Mouse (Mus musculus): ENCODE measurements at regions not wholly inside any gene's neighbourhood (a gene's known extent, or its start where the extent isn't known, plus 50 kb on each side); places are given as distances from the start of the nearest gene placed in this dataset.

DNA sequence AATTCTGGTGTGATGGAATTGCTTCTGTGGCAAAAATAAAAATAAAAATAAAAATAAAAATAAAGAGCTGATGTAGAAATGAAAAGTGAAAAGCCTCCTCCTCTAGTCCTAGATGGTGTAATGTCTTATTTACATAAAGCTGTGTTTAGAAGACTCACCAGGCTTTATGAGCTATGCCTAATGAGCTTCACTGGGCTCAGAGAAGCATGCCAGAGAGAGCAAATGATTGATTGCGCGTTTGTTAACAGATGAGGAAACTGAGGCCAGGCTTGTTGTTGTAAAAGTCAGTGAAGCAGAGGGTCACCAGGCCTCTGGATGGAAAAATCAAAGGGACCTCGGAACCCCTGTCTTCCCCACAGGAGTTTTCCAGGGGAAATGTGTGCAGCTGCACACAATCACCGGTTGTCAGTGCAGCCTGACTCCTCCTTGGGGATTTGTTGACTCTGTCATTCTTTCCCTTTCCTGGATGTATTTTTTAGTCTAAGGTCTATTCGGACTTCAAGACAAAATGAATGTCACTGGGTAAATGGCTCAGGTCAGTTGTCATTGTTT, 213.8 kb downstream of the Stim2 start:
- TF ChIP-seq POLR2A (IDR thresholded peaks at IDR 0.05; ENCODE audit: insufficient read depth, low read depth, low read length) (no peak), CTCF (IDR thresholded peaks at IDR 0.05) (no peak), EP300 (IDR thresholded peaks at IDR 0.05; ENCODE audit: insufficient read depth, low read depth, low read length) (no peak)
- DNase-seq: no peak

DNA sequence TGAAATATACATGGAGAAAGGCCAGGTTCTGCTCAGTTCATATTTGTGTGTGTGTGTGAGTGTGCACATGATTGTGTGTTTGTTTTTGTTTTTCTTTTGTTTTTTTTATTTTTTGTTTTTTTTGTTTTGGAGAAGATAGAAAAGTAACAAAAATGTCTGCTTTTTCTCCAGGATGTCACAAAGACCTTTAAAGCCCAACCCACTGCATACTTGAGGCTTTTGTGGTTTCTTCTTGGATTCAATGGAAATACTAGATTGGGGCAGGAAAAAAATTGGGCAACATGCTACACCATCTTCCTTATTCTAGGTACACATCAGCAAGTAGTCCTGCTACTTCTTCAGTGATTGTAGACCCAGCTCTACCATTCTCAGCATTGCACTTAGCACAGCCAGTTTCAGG, 226.7 kb downstream of the Stim2 start:
- Histone ChIP-seq H3K79me2 (replicated peaks; ENCODE audit: control insufficient read depth, insufficient read depth, low read length) (no peaks in the 10 kb centered on the region), H3K27me3 (ENCODE audit: control insufficient read depth, insufficient read depth, low read length) (no peaks in the 10 kb centered on the region), H3K36me3 (ENCODE audit: control insufficient read depth, insufficient read depth, low read length) (no peaks in the 10 kb centered on the region), H3K27ac (no peak overlapping the region), H3K4me3 (no peak overlapping the region), H3K4me1 (ENCODE audit: control insufficient read depth, insufficient read depth, low read length) (no peaks in the 10 kb centered on the region), H3K9ac (ENCODE audit: low read depth, low read length) (no peak overlapping the region)
- no peak for TF ChIP-seq POLR2A (IDR thresholded peaks at IDR 0.05; ENCODE audit: insufficient read depth, low read depth, low read length)
- TF ChIP-seq CTCF (IDR thresholded peaks at IDR 0.05): no peak
- TF ChIP-seq EP300 (IDR thresholded peaks at IDR 0.05; ENCODE audit: insufficient read depth, low read depth, low read length): no peak
- intact Hi-C loops (cut with DNase I): no loop called here
- no peak for DNase-seq

More for the DNA sequence above, 213.8 kb downstream of the Stim2 start:
- H3K27me3 ChIP-seq (ENCODE audit: control insufficient read depth, insufficient read depth, low read length): no peaks in the 10 kb centered on the region
- intact Hi-C loops (cut with DNase I): no loop called here
- H3K9ac ChIP-seq (ENCODE audit: low read depth, low read length): no peak overlapping the region
- 35% methylated on average over 5 of the region's 5 CpGs for WGBS
- no peaks in the 10 kb centered on the region for H3K4me1 ChIP-seq (ENCODE audit: control insufficient read depth, insufficient read depth, low read length)
- H3K4me3 ChIP-seq: no peak overlapping the region
- H3K79me2 ChIP-seq (replicated peaks; ENCODE audit: control insufficient read depth, insufficient read depth, low read length): no peaks in the 10 kb centered on the region
- no peak overlapping the region for H3K27ac ChIP-seq
- H3K36me3 ChIP-seq (ENCODE audit: control insufficient read depth, insufficient read depth, low read length): no peaks in the 10 kb centered on the region

DNA sequence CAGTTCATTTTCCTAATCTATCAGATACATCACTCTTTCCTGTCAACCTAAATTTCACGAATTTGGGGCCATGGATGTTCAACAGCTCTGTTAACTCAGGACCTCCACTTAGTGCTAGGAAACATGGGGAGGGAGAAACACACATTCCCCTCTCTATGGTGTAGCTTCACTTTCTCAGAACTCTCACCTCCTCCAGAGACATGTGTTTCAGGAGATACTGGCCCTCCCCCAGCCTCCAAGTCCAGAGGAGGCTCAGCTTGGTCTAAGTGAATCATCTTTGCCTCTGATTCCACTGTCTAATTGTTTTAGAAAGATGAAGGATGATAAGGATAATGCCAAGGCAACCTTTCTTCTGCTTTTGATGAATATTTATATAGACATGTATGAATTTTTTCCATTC, 236.3 kb downstream of the Stim2 start:
- intact Hi-C loops (cut with DNase I): no loop called here
- Histone ChIP-seq H3K4me1 (ENCODE audit: control insufficient read depth, insufficient read depth, low read length) (no peaks in the 10 kb centered on the region), H3K27ac (no peak overlapping the region), H3K9ac (ENCODE audit: low read depth, low read length) (no peak overlapping the region), H3K4me3 (no peak overlapping the region), H3K79me2 (replicated peaks; ENCODE audit: control insufficient read depth, insufficient read depth, low read length) (no peaks in the 10 kb centered on the region), H3K27me3 (ENCODE audit: control insufficient read depth, insufficient read depth, low read length) (no peaks in the 10 kb centered on the region), H3K36me3 (ENCODE audit: control insufficient read depth, insufficient read depth, low read length) (no peaks in the 10 kb centered on the region)
- WGBS: 52% methylated on average over 1 of the region's 1 CpGs
- TF ChIP-seq CTCF (IDR thresholded peaks at IDR 0.05) (no peak), EP300 (IDR thresholded peaks at IDR 0.05; ENCODE audit: insufficient read depth, low read depth, low read length) (no peak), POLR2A (IDR thresholded peaks at IDR 0.05; ENCODE audit: insufficient read depth, low read depth, low read length) (no peak)
- no peak for DNase-seq

DNA sequence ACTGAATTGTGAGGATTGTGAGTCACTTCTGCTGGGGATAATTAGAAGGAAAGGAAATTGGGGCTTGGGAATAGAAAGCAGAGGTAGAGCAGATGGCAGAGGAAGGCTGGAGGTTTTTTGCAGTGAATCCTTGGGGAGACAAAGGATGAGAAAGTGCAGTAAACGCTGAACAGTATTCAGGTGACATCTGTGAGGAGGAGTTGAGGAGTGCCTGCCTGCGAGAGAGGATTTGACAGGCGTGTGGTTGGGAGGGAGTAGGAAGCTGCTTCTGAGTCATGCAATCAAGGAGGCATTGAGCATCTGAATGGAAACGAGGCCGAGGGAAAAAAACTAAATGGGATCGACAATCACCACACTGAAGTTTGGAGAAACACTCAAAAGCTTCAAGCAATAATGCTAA, 236.9 kb downstream of the Stim2 start:
- whole genome bisulfite sequencing: 50% methylated on average over 6 of the region's 6 CpGs
- Histone ChIP-seq H3K27me3 (ENCODE audit: control insufficient read depth, insufficient read depth, low read length) (no peaks in the 10 kb centered on the region), H3K4me1 (ENCODE audit: control insufficient read depth, insufficient read depth, low read length) (no peaks in the 10 kb centered on the region), H3K79me2 (replicated peaks; ENCODE audit: control insufficient read depth, insufficient read depth, low read length) (no peaks in the 10 kb centered on the region), H3K9ac (ENCODE audit: low read depth, low read length) (no peak overlapping the region), H3K27ac (no peak overlapping the region), H3K36me3 (ENCODE audit: control insufficient read depth, insufficient read depth, low read length) (no peaks in the 10 kb centered on the region), H3K4me3 (no peak overlapping the region)
- TF ChIP-seq EP300 (IDR thresholded peaks at IDR 0.05; ENCODE audit: insufficient read depth, low read depth, low read length) (no peak), POLR2A (IDR thresholded peaks at IDR 0.05; ENCODE audit: insufficient read depth, low read depth, low read length) (no peak), CTCF (IDR thresholded peaks at IDR 0.05) (no peak)
- no peak for DNase-seq
- intact Hi-C loops (cut with DNase I): no loop called here

DNA sequence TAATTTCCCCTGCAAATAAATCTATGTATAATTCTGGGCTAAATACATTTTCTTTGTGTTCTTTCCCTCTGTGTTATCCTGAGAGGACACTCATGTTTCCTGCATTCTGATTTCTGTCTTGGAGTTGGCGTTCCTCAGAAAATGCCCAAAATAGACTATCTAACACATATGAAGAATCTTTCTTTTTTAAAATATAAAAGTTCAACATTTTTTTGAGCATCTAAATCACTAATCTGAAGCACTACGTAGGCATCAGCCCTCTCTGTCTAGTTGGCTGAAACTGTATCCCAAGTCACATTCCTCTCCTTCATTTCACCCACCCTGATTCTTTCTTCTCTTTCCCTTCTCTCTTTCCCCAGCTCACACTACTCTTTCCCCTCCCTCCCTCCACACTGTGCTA, 238.9 kb downstream of the Stim2 start:
- no peak for TF ChIP-seq EP300 (IDR thresholded peaks at IDR 0.05; ENCODE audit: insufficient read depth, low read depth, low read length)
- no peak for TF ChIP-seq POLR2A (IDR thresholded peaks at IDR 0.05; ENCODE audit: insufficient read depth, low read depth, low read length)
- TF ChIP-seq CTCF (IDR thresholded peaks at IDR 0.05): no peak

DNA sequence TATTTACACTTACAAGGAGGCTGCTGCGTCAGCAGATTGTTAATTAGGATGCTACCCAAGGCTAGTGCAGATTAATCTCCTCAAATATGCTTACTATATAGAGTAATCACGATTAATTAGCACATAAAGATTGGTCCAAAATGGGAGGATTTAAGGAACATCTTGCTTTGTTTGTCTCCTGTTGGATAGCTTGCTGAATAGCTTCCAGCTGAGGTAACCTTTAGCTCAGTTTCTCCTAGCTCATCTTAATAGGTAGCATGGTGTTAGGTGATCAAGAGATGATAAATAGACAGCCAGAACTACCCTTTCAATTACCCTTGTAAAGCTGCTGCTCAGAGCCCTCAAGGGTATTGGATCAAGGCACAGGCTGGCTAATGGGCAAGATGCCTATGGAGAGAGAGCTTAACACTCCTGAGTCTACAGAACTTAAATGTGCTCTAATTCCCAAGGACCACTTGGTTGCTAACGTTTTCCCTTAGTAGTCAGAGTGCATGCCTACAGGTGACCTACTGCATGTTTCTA, 240.4 kb downstream of the Stim2 start:
- Histone ChIP-seq H3K79me2 (replicated peaks; ENCODE audit: control insufficient read depth, insufficient read depth, low read length) (no peaks in the 10 kb centered on the region), H3K4me3 (no peak overlapping the region), H3K9ac (ENCODE audit: low read depth, low read length) (no peak overlapping the region), H3K36me3 (ENCODE audit: control insufficient read depth, insufficient read depth, low read length) (no peaks in the 10 kb centered on the region), H3K27ac (no peak overlapping the region), H3K27me3 (ENCODE audit: control insufficient read depth, insufficient read depth, low read length) (no peaks in the 10 kb centered on the region), H3K4me1 (ENCODE audit: control insufficient read depth, insufficient read depth, low read length) (no peaks in the 10 kb centered on the region)
- intact Hi-C loops (cut with DNase I): no loop called here
- WGBS: 78% methylated on average over 3 of the region's 3 CpGs
- TF ChIP-seq CTCF (IDR thresholded peaks at IDR 0.05) (no peak), EP300 (IDR thresholded peaks at IDR 0.05; ENCODE audit: insufficient read depth, low read depth, low read length) (no peak), POLR2A (IDR thresholded peaks at IDR 0.05; ENCODE audit: insufficient read depth, low read depth, low read length) (no peak)
- no peak for DNase-seq

More for the DNA sequence above, 238.9 kb downstream of the Stim2 start:
- no peak overlapping the region for H3K27ac ChIP-seq
- no peak overlapping the region for H3K9ac ChIP-seq (ENCODE audit: low read depth, low read length)
- 85% methylated on average over 2 of the region's 2 CpGs for WGBS
- H3K4me1 ChIP-seq (ENCODE audit: control insufficient read depth, insufficient read depth, low read length): no peaks in the 10 kb centered on the region
- no peak for DNase-seq
- no peak overlapping the region for H3K4me3 ChIP-seq
- H3K27me3 ChIP-seq (ENCODE audit: control insufficient read depth, insufficient read depth, low read length): no peaks in the 10 kb centered on the region
- H3K79me2 ChIP-seq (replicated peaks; ENCODE audit: control insufficient read depth, insufficient read depth, low read length): no peaks in the 10 kb centered on the region
- intact Hi-C loops (cut with DNase I): no loop called here
- no peaks in the 10 kb centered on the region for H3K36me3 ChIP-seq (ENCODE audit: control insufficient read depth, insufficient read depth, low read length)
